Mouse (Mus musculus): ENCODE data around the gene Col8a2.

The Col8a2 gene

DNA sequence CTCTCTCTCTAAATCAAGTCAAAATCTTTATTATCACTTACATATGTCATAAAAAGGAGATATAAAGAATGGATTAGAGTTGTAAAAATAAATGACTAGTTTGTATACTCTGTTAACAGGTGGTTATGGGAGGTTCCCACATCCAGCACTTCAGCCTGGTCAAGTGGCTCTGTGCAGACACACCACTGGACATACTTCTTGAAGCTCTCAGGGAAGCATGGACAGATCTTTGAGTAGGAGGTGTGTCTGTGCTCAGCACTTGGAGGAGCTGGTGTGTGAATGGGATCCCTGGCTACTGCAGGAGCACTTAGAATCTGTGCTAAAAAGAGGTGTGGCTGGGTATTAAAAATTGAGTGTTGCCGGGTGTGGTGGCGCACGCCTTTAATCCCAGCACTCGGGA is 43.7 kb downstream of the Col8a2 start:
- WGBS = 81% methylated on average over 4 of the region's 4 CpGs

DNA sequence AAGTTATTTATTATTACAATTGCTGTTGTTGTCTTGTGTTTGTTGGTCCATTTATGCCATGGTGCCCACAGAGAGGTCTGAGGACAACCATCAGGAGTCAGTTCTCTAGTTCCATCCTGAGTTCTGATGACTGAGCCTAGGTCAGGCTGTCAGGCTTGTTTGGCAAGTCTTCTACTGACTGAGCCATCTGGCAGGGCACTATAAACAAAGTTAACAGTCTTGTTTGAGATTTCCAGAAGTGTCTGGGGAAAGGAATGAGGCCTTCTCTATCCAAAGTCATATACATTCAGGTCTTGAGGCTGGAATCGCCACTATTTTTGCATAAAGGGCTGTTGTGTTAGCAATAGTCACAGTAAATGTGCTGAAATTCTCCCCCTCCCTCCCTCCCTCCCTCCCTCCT is 45.2 kb downstream of the Col8a2 start:
- 72% methylated on average over 1 of the region's 1 CpGs for WGBS

DNA sequence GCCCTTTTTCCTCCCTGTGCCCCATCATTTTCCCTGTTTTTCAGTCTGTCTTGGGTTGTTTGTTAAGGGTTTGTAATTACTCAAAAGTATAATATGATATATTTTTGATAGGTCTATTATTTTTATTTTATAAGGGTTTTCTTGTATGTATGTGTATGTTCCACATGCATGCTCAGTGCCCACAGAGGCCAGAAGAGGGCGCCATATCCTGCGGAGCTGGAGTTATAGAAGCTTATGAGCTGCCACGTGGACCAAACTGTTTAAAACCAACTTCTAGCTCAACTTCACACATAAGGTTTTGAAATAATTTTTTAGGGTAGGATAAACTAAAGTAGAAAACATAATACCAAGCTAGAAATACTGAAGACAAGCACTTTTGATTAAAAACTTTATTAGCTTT is 45.8 kb downstream of the Col8a2 start:
- WGBS = 52% methylated on average over 3 of the region's 3 CpGs

DNA sequence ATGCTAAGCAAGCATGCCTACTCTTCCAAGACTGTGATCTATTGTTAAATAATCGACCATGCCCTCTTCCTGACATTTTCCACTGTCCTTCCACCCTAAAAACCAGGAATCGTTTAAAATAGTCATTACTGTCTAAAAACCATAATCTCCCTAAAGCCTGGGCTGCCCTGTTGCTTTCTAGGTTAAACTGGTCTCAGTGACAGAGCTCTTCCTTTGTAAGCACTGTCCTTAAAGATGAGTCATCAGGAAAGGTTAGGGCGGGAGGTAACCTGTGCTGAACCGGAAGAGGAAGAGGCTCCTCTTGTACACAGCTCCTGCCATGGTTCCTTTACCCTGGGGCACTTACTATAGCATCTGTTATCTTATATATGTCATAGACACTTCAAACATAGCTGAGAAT is 52.9 kb downstream of the Col8a2 start:
- WGBS = 67% methylated on average over 4 of the region's 4 CpGs

DNA sequence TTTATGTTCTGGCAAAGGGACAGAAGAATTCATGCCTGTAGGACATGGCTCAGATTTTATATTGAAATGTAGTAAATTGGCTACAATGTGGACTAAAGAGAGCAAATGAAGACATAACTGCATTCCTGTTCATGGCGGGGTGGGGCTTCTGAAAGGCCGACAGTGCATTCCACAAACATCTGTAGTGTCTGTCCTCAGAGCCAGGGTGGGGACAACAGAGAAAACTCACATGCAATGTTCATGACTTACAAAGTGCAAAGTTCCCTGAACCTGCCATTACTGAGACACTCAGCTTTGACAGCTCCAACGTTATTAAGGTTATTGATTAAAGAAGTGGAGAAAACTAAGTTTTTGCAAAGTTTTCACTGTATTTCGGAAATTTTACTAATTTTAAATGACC is 56.9 kb downstream of the Col8a2 start:
- WGBS = 84% methylated on average over 4 of the region's 4 CpGs

DNA sequence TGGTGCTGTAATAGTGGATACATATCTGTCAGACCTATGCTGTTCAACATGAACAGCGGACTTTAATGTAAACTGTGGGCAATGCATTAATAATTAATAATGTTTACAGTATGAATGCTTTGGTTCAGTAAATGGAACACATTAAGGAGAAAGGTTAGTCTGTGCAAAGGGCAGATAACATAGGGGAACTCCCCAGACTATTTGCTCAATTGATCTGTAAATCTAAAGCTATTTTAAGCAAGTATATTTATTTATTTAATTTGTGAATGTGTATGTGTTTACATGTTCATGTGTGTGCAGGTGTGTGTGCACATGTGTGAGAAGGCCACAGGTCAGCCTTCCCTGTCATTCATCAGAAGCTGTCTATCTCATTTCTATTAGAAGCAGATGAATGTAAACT is 73.5 kb downstream of the Col8a2 start:
- WGBS = 100% methylated on average over 1 of the region's 1 CpGs
